Mouse (Mus musculus) heart, postnatal 0 days (tissue): ENCODE results near the gene Fis1. TPM values are rescaled to one million over a fixed set of nuclear protein-coding genes. Genes with fewer than 3 reads are reported as not detected.

Source experiments
- ATAC-seq: fragments of 200-750 bp; cut with Nextera tagmentation; 2 replicates; pipeline ENCODE4 v1.8.0; 2017; ENCODE audit warnings: low read depth, moderate number of reproducible peaks, moderate library complexity; ENCODE audit not compliant: insufficient read depth
- DNase-seq: peaks from one replicate; pipeline ENCODE4 v3.0.0-alpha.2; 2016; ENCODE audit warnings: low spot score
- H3K27ac ChIP-seq: fragments of 300-500 bp; sonication (generic); 2 replicates; pipeline ENCODE4 v1.5.1; 2014; ENCODE audit warnings: low read depth, mild to moderate bottlenecking
- H3K27me3 ChIP-seq: fragments of 300-500 bp; sonication (generic); 2 replicates; pipeline ENCODE4 v1.6.1; 2014; ENCODE audit warnings: low read length, mixed read lengths; ENCODE audit not compliant: control insufficient read depth, insufficient read depth
- H3K36me3 ChIP-seq: fragments of 300-500 bp; sonication (generic); replicated peaks from 2 replicates; pipeline ENCODE4 v1.6.1; 2014; ENCODE audit warnings: low read length, mixed read lengths; ENCODE audit not compliant: control insufficient read depth, insufficient read depth
- H3K4me1 ChIP-seq: fragments of 300-500 bp; sonication (generic); 2 replicates; pipeline ENCODE4 v1.6.1; 2014; ENCODE audit warnings: antibody characterized with exemption; ENCODE audit not compliant: control insufficient read depth, insufficient read depth
- H3K4me2 ChIP-seq: fragments of 300-500 bp; sonication (generic); 2 replicates; pipeline ENCODE4 v1.6.1; 2014; ENCODE audit warnings: low read depth, mild to moderate bottlenecking, low read length, moderate library complexity
- H3K4me3 ChIP-seq: fragments of 300-500 bp; sonication (generic); 2 replicates; pipeline ENCODE4 v1.5.1; 2014; ENCODE audit warnings: low read depth, low read length
- H3K9ac ChIP-seq: fragments of 300-500 bp; sonication (generic); replicated peaks from 2 replicates; pipeline ENCODE4 v1.6.1; 2014; ENCODE audit warnings: low read depth, low read length, mixed read lengths
- H3K9me3 ChIP-seq: fragments of 300-500 bp; sonication (generic); replicated peaks from 2 replicates; pipeline ENCODE4 v1.6.1; 2016; ENCODE audit warnings: low read length; ENCODE audit not compliant: control insufficient read depth
- CTCF ChIP-seq: IDR thresholded peaks from 2 replicates; pipeline ENCODE4 v1.5.1; 2016; ENCODE audit warnings: antibody characterized with exemption, control low read depth, low read depth
- EP300 ChIP-seq: IDR thresholded peaks from 2 replicates; pipeline ENCODE4 v1.6.1; 2016; ENCODE audit warnings: antibody characterized with exemption, low read depth
- WGBS: fragments of 180-500 bp; shearing (Covaris S2); extraction: QIAGEN DNeasy Blood & Tissue Kit; methylation state at CpG from one replicate; pipeline ENCODE4 v1.1.7; 2014; 5-methylcytosine and 5-hydroxymethylcytosine counted together
- polyA plus RNA-seq: library from polyadenylated mRNA; unstranded; fragments of >200 nt; fragmentation: Nextera tagmentation; extraction: Ambion mirVana; gene quantifications from 2 replicates; pipeline ENCODE4 v1.2.1, GENCODE M21; 2015
- total RNA-seq: library from RNA; depleted of rRNA; stranded (reverse); fragments of >200 nt; gene quantifications from 2 replicates; pipeline ENCODE4 v1.2.3, GENCODE M21; 2014; ENCODE audit warnings: low replicate concordance

The Fis1 gene
- total and polyA plus RNA-seq, 2 experiments from 2014 or later, result 143 to 249 TPM

DNA sequence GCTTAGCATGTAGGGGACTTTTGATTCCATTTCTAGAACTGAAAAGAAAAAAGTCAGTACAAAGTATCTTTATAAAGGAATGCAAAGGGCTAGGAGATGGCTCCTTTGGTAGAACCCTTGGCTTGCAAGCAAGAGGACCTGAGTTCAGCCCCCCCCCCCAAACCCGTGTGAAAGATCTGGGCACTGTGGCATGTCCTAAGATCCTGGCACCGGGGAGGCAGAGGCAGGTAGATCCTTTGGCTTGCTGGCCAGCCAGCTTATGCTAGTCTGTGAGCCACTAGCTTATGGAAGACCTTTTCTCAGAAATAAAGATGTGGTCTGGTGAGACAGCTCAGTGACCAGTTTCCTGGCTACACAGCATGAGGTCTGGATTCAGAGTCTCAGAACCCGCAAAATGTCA is 38.9 kb upstream of the Fis1 start:
- peaks cover 27% of the 10 kb centered on the region; the same call in 1 of the 2 replicates for H3K36me3 ChIP-seq
- no peak for ATAC-seq
- H3K4me2 ChIP-seq, result no peak overlapping the region
- TF ChIP-seq CTCF, result no peak
- TF ChIP-seq EP300, result no peak
- H3K27me3 ChIP-seq, result no peaks in the 10 kb centered on the region
- no peak overlapping the region for H3K27ac ChIP-seq
- 75% methylated on average over 3 of the region's 3 CpGs for WGBS
- H3K4me1 ChIP-seq, result no peaks in the 10 kb centered on the region
- no peak overlapping the region for H3K4me3 ChIP-seq
- no peak overlapping the region for H3K9ac ChIP-seq
- DNase-seq, result no peak
- no peaks in the 10 kb centered on the region for H3K9me3 ChIP-seq

DNA sequence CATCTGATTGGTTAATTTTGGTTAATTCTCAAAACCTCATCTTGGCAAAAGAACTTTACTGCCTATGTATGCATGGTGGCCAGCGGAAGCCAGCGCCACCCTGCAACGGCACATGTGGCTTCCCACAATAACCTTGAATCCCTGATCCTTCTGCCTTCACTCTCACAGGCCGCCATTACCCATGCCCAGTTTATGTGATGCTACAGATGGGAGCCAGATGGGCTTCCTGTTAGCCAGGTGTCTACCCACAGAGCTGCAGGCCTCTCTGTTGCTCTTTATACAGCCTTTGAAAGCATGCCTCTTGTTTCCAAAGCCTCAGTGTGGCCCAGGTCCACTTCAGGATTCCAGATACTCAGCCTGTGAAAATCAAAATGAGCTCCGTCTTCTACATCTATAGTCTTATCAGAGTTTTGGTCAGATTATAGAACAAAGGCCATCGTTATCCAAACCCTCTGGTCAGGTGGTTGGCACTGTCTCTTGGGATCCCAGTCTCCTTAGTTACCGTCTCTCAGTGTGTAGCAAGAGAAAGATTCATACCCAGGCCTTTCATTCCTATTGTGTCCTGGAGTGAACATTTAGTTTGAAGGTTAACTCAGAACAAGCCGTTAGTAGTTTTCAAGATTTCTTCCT is 35.3 kb upstream of the Fis1 start:
- no peak for ATAC-seq

GRCm38 (mm10) chr5:136918655-136919472 is 34.2 kb upstream of the Fis1 start:
- 0 out of 2 replicates have a peak, but pooled peaks cover under 1% of the 10 kb centered on the region for H3K36me3 ChIP-seq
- peak; percentile 88 for ATAC-seq
- DNase-seq, result peak; percentile 79
- no peak for TF ChIP-seq CTCF
- no peak for TF ChIP-seq EP300
- H3K9ac ChIP-seq, result peak overlapping the region; percentile 38; the same call in 1 of the 2 replicates
- H3K4me3 ChIP-seq, result peak overlapping the region; percentile 52
- peak overlapping the region; percentile 77 for H3K4me2 ChIP-seq
- no peaks in the 10 kb centered on the region for H3K27me3 ChIP-seq
- H3K27ac ChIP-seq, result no peak overlapping the region
- no peaks in the 10 kb centered on the region for H3K9me3 ChIP-seq
- 2% methylated on average over 38 of the region's 38 CpGs for WGBS
- H3K4me1 ChIP-seq, result no peaks in the 10 kb centered on the region

More for the DNA sequence above, 35.3 kb upstream of the Fis1 start:
- 93% methylated on average over 8 of the region's 8 CpGs for WGBS
- H3K4me2 ChIP-seq, result no peak overlapping the region
- no peaks in the 10 kb centered on the region for H3K9me3 ChIP-seq
- H3K36me3 ChIP-seq, result peaks cover 12% of the 10 kb centered on the region; the same call in 1 of the 2 replicates
- no peaks in the 10 kb centered on the region for H3K4me1 ChIP-seq
- no peak overlapping the region for H3K27ac ChIP-seq
- TF ChIP-seq CTCF (no peak), EP300 (no peak)
- H3K4me3 ChIP-seq, result no peak overlapping the region
- DNase-seq, result no peak
- no peaks in the 10 kb centered on the region for H3K27me3 ChIP-seq
- no peak overlapping the region for H3K9ac ChIP-seq

- 23% methylated on average over 18 of the region's 18 CpGs for whole genome bisulfite sequencing
- DNase-seq (no peak), ATAC-seq (no peak)
- Histone ChIP-seq H3K4me1 (no peaks in the 10 kb centered on the region), H3K36me3 (no peaks in the 10 kb centered on the region), H3K9me3 (no peaks in the 10 kb centered on the region), H3K4me3 (peak overlapping the region; percentile 52), H3K4me2 (peak overlapping the region; percentile 77), H3K27ac (no peak overlapping the region), H3K9ac (peak overlapping the region; percentile 38; the same call in 1 of the 2 replicates), H3K27me3 (no peaks in the 10 kb centered on the region)
- TF ChIP-seq CTCF, result no peak
- no peak for TF ChIP-seq EP300
These were observed 33.4 kb upstream of the Fis1 start for GRCm38 (mm10) chr5:136919546-136920301.

- Histone ChIP-seq H3K36me3 (no peaks in the 10 kb centered on the region), H3K9me3 (no peaks in the 10 kb centered on the region), H3K4me1 (no peaks in the 10 kb centered on the region), H3K27me3 (no peaks in the 10 kb centered on the region), H3K27ac (no peak overlapping the region), H3K4me3 (no peak overlapping the region), H3K4me2 (no peak overlapping the region), H3K9ac (no peak overlapping the region)
- no peak for TF ChIP-seq EP300
- TF ChIP-seq CTCF, result no peak
- ATAC-seq (no peak), DNase-seq (no peak)
- WGBS, result 78% methylated on average over 9 of the region's 9 CpGs
These were observed 30.2 kb upstream of the Fis1 start for GRCm38 (mm10) chr5:136922830-136923229.
